Mouse (Mus musculus): ENCODE data around the gene Upk1a. TPM values are rescaled to one million over a fixed set of nuclear protein-coding genes. Genes with fewer than 3 reads are reported as not detected.
A peak's percentile ranks its signal among the peaks of the same experiment; 100 is the strongest.

The Upk1a gene
- polyA plus RNA-seq, 1 experiment from 2014 or later: 2.0 TPM

DNA sequence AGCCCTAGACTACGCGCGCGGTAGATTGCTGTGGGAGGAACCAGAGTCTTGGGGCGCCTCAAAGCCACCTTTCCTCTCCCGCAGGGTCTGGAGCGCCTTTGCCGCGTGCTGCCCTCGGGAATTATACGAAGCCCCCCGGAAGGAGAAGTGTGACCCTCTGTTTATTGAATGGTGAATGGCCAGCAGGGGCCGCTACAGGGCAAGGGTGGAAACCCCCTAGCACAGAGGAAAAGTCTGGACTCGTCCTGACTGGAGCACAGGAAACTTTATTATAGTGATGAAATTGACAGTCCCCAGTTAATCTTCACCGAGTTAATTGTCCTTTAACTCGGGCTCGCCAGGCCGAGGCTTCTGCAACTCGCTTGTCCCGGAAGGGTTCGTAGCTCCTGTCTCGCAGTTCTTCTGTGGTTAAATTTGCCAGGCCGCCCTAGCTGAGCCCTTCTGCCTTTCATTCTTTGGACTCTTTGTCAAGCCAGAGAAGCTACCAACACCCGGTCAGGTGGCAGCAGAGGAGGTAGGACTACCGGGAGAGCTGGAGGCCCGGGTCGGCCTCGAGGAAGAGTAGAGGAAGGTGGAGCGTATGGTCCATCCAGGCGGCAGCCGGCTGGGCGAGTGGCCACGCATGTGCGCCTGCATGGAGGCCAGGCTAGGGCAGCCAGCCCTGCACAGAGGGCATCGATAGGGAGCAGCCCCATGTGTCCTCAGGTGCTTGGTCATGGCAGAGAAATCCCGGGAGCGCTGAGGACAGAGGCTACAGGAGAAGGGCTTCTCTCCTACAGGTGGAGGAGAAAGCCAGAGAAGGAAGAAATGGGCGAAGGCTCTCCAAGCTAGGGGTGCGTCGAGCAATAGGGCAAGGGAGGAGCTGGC is 23.0 kb downstream of the Upk1a start:
- peak overlapping the region; percentile 92 for H3K27ac ChIP-seq
- peaks cover 22% of the 10 kb centered on the region for H3K36me3 ChIP-seq
- ATAC-seq (ENCODE audit: insufficient number of reproducible peaks, insufficient read depth, low FRiP score, low TSS enrichment, low read depth): peak; percentile 64
- peak overlapping the region; percentile 94 for H3K4me2 ChIP-seq
- H3K4me3 ChIP-seq (replicated peaks): peak overlapping the region; percentile 99
- peaks cover 20% of the 10 kb centered on the region for H3K4me1 ChIP-seq (replicated peaks)
- no peaks in the 10 kb centered on the region for H3K9me3 ChIP-seq
- H3K9ac ChIP-seq (replicated peaks): peak overlapping the region; percentile 51
- WGBS: 28% methylated on average over 40 of the region's 40 CpGs
- no peaks in the 10 kb centered on the region for H3K27me3 ChIP-seq

DNA sequence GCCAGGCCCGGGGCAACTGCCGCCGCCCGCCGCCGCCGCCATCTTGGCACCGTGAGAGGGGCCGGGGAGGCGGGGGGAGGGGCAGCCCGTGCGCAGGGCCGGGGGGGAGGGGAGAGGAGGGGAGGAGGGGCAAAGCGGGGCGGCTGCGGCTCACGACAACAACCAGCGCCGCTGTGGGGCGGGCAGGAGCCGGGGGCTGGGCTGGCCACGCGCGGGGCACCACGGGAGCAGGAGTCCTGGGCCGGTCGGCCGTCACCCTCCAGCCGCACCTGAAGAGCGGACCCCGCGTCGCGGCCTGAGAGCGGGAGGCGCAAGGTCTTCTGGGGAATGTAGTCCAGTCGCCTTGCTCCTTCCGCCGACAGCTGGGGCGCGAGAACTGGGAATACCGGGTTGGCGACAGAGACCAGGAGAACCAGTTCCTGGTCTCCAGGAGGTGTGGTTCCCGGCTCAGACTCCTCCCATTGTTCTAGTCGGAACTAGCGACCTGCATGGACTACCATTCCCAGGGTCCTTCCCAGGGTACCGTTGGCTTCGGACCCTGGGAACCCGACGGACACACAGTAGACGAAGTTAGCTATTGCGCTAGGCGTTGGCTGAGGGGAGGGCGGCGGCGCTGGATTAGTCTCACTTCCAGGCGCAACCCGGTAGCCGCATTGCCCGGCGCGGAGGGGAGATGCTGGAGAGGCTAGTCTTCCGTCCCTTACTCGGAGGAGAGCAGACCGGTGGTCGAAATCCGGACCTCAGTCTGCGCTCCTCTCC is 23.8 kb downstream of the Upk1a start, which contains the start of gene Kmt2b:
TSS of gene Kmt2b (minus strand) at position 51 of the 759 bp plus-strand sequence.
- peak within 1 kb of the TSS; percentile 99 for H3K4me3 ChIP-seq (replicated peaks)
- H3K27ac ChIP-seq: peak within 1 kb of the TSS; percentile 92
- WGBS: under 1% methylated on average over 56 of the region's 68 CpGs
- peaks cover 20% of the 10 kb centered on the region for H3K4me1 ChIP-seq (replicated peaks)
- H3K9me3 ChIP-seq: no peaks in the 10 kb centered on the region
- H3K27me3 ChIP-seq: no peaks in the 10 kb centered on the region
- ATAC-seq (ENCODE audit: insufficient number of reproducible peaks, insufficient read depth, low FRiP score, low TSS enrichment, low read depth): peak; percentile 96
- peak within 1 kb of the TSS; percentile 98 for H3K9ac ChIP-seq (replicated peaks)
- H3K4me2 ChIP-seq: peak within 1 kb of the TSS; percentile 94
- peaks cover 30% of the 10 kb centered on the region for H3K36me3 ChIP-seq

DNA sequence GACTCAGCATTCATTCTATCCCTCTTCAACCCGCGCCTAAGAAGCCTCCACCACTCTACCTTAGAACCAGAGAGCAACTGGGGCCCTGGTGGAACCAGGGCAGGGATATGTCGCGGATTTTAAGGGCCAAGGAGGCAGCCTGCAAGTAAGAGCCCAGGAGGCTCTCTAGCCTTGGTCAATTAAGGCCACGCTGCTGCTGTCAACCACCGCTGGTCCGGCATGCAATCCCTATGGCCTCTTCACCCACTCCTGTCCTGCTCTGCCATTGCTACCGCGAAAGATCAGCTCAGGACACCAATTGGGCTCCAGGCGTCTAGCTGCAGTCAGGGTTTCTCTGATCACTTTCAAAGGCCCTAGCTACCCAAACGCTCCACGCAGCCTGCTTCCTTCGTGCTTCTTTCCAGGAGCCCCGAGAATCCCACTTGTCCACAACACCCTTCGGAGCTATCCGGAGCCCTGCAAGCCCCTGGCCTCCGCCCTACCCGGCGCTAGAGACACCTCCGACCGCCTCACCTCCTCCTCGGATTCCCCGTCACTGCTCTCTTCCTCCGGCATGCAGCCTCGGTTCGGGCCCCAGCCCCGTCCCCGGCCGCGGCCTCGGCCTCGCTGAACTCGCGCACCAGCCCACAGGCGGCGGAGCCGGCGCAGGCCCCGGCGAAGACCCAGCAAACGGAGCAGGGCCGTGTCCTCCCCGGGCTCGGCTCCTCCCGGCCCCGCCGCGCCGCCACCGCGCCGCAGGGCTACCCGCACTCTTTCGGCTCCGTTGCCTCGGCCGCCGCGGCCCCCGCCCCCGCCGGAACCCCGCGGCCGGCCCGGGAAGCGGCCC is 24.6 kb downstream of the Upk1a start:
- peak overlapping the region; percentile 94 for H3K4me2 ChIP-seq
- H3K9ac ChIP-seq (replicated peaks): peak overlapping the region; percentile 98
- no peaks in the 10 kb centered on the region for H3K27me3 ChIP-seq
- ATAC-seq (ENCODE audit: insufficient number of reproducible peaks, insufficient read depth, low FRiP score, low TSS enrichment, low read depth): peak; percentile 20
- peaks cover 20% of the 10 kb centered on the region for H3K4me1 ChIP-seq (replicated peaks)
- H3K9me3 ChIP-seq: no peaks in the 10 kb centered on the region
- H3K27ac ChIP-seq: peak overlapping the region; percentile 92
- under 1% methylated on average over 56 of the region's 67 CpGs for WGBS
- H3K4me3 ChIP-seq (replicated peaks): peak overlapping the region; percentile 99
- peaks cover 38% of the 10 kb centered on the region for H3K36me3 ChIP-seq

DNA sequence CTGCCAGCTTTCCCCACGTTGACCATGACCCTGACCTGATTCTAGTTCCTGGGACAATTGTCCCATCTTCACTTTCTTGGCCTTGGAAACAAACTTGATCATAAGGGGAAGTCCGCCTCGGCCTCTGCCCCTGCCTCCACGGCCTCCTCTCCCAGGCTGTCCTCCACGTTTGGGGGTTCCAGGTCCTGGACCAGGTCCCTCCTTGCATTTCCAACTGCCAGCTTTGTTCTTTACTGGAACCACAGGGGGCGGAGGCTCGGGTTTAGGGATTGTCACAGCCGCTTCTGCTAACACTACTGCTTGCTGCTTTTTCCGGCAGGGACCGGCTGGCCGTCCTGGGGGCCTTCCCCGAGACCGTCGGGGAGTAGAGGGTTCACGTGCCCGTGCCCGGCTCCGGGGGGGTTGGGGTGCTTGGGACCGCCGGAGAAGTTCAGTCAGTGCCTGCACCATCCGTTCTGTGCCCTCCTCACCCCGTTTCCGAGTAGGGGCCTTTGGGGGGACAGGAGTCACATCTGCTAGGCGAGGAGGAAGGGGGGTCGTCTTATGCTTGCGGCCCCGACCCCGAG is 26.1 kb downstream of the Upk1a start:
- peak overlapping the region; percentile 98; the same call in 1 of the 2 replicates for H3K9ac ChIP-seq (replicated peaks)
- H3K36me3 ChIP-seq: peaks cover 53% of the 10 kb centered on the region
- no peak for ATAC-seq (ENCODE audit: insufficient number of reproducible peaks, insufficient read depth, low FRiP score, low TSS enrichment, low read depth)
- 90% methylated on average over 28 of the region's 28 CpGs for WGBS
- H3K9me3 ChIP-seq: no peaks in the 10 kb centered on the region
- peak overlapping the region; percentile 94 for H3K4me2 ChIP-seq
- no peaks in the 10 kb centered on the region for H3K27me3 ChIP-seq
- H3K4me1 ChIP-seq (replicated peaks): peaks cover 20% of the 10 kb centered on the region
- no peak overlapping the region for H3K27ac ChIP-seq
- no peak overlapping the region for H3K4me3 ChIP-seq (replicated peaks)

DNA sequence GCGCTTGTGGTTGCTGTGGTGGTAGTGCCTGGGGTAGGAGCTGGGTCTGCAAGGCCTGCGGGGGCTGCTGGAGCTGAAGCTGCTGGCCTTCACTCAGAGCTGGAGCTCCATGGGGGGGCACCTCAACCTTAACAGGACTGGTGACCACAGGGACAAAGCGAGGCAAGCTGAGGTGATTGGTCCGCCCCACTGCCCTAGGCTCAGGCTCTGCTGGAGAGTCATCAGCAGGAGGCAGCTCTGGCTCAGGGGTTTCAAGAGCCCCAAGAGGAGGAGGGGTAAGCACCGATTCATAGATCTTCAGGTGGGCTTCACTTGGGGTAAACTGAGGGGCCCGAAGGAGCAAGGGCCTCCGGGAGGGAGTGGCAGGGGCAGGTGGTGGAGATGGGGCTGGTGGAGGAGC is 27.5 kb downstream of the Upk1a start:
- no peak for ATAC-seq (ENCODE audit: insufficient number of reproducible peaks, insufficient read depth, low FRiP score, low TSS enrichment, low read depth)
- no peak overlapping the region for H3K4me3 ChIP-seq (replicated peaks)
- peaks cover 20% of the 10 kb centered on the region for H3K4me1 ChIP-seq (replicated peaks)
- H3K9me3 ChIP-seq: no peaks in the 10 kb centered on the region
- over 99% methylated on average over 7 of the region's 7 CpGs for WGBS
- H3K27me3 ChIP-seq: no peaks in the 10 kb centered on the region
- H3K9ac ChIP-seq (replicated peaks): no peak overlapping the region
- H3K27ac ChIP-seq: no peak overlapping the region
- peaks cover 67% of the 10 kb centered on the region for H3K36me3 ChIP-seq
- H3K4me2 ChIP-seq: no peak overlapping the region

DNA sequence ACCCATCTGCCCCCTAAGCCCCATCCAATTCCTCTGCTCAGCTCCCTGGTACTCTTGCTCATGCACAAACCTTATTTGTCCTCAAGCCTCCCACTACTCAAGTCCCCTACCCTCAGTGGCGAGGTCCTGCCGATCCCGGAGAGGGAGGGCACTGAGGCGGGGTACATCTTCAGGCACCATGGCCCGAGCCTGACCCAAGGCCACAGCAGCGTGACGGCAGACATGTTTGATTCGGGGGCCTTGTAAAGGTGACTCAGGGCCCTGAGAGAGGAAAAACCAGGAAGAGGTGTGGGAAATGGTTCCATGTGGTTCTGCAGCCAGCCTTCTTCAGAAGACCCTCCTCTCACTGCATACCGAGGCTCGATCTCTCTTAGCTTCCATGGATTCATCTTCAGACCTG is 28.3 kb downstream of the Upk1a start:
- Histone ChIP-seq H3K9ac (replicated peaks) (no peak overlapping the region), H3K36me3 (peaks cover 75% of the 10 kb centered on the region), H3K9me3 (no peaks in the 10 kb centered on the region), H3K4me1 (replicated peaks) (peaks cover 14% of the 10 kb centered on the region), H3K27ac (no peak overlapping the region), H3K27me3 (no peaks in the 10 kb centered on the region), H3K4me2 (no peak overlapping the region), H3K4me3 (replicated peaks) (no peak overlapping the region)
- ATAC-seq (ENCODE audit: insufficient number of reproducible peaks, insufficient read depth, low FRiP score, low TSS enrichment, low read depth): no peak
- 94% methylated on average over 10 of the region's 10 CpGs for WGBS

DNA sequence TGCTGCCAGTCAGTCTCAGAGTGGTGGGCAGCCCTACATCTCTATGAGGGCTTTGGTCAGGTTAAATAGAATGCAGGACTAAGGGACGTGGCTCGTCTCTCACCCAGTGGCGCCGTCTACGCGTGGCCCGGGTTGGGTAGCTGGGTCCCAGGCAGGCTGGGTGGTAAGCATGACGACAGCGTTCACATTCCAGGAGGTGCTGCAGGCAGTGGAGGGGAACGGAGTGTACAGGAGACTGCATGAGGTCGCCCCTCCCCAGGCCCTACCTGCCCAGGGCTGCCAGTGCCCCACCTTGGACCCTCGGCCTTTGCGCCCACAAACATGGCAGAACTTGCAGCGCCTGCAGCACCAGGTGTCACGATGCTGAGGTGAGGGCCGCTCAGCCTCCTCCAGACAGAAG is 31.1 kb downstream of the Upk1a start:
- Histone ChIP-seq H3K4me1 (replicated peaks) (peaks cover 2% of the 10 kb centered on the region; the same call in 1 of the 2 replicates), H3K27me3 (no peaks in the 10 kb centered on the region), H3K4me2 (no peak overlapping the region), H3K36me3 (peaks cover 100% of the 10 kb centered on the region), H3K9me3 (no peaks in the 10 kb centered on the region), H3K4me3 (replicated peaks) (no peak overlapping the region), H3K9ac (replicated peaks) (no peak overlapping the region), H3K27ac (no peak overlapping the region)
- no peak for ATAC-seq (ENCODE audit: insufficient number of reproducible peaks, insufficient read depth, low FRiP score, low TSS enrichment, low read depth)
- WGBS: 98% methylated on average over 16 of the region's 16 CpGs

DNA sequence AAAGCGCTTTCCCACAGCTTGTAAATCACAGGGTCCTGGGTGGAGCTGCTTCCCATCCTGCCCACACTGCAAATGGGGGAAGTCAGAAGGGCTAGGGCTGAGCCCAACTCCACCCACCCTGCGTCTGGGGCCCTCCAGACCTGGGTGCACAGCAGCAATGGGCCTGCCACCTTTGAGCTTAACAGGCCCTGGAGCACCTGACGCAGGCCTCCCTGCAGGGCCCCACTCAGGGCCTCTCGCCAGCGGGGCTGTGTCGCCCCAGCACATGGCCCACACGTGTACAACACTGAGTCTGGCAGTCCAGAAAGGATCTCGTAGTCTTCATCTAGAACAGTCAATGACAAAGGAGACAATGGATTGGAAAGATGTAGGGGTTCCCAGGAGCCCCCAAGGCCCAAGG is 32.7 kb downstream of the Upk1a start:
- Histone ChIP-seq H3K4me3 (replicated peaks) (no peak overlapping the region), H3K27me3 (no peaks in the 10 kb centered on the region), H3K9me3 (no peaks in the 10 kb centered on the region), H3K4me1 (replicated peaks) (no peaks in the 10 kb centered on the region), H3K4me2 (no peak overlapping the region), H3K27ac (no peak overlapping the region), H3K9ac (replicated peaks) (no peak overlapping the region), H3K36me3 (peaks cover 100% of the 10 kb centered on the region)
- 91% methylated on average over 8 of the region's 8 CpGs for WGBS
- ATAC-seq (ENCODE audit: insufficient number of reproducible peaks, insufficient read depth, low FRiP score, low TSS enrichment, low read depth): no peak

DNA sequence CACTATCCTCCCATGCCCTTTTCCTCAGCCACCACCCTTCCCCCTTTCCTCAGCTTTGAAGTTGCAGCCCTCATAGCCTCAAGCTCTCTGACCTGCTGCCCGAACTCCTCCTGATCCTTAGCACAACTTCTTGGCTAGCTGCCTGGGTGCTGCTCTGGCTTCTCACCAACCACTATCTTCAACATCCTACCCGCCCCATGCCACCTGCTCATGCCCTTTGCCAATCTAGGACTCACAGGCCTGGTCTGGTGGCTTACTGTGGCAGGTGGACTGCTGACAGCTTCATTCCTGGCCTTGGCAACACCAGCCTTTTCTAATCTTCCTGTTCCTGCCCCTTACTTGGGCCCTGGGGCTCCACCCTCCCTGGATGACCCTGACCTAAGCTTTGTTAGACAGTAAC is 39.7 kb downstream of the Upk1a start:
- no peak overlapping the region for H3K9ac ChIP-seq (replicated peaks)
- H3K27ac ChIP-seq: no peak overlapping the region
- WGBS: 78% methylated on average over 2 of the region's 2 CpGs
- no peaks in the 10 kb centered on the region for H3K4me1 ChIP-seq (replicated peaks)
- H3K9me3 ChIP-seq: no peaks in the 10 kb centered on the region
- no peak for ATAC-seq (ENCODE audit: insufficient number of reproducible peaks, insufficient read depth, low FRiP score, low TSS enrichment, low read depth)
- no peak overlapping the region for H3K4me2 ChIP-seq
- H3K36me3 ChIP-seq: peaks cover 100% of the 10 kb centered on the region
- no peak overlapping the region for H3K4me3 ChIP-seq (replicated peaks)
- H3K27me3 ChIP-seq: no peaks in the 10 kb centered on the region

DNA sequence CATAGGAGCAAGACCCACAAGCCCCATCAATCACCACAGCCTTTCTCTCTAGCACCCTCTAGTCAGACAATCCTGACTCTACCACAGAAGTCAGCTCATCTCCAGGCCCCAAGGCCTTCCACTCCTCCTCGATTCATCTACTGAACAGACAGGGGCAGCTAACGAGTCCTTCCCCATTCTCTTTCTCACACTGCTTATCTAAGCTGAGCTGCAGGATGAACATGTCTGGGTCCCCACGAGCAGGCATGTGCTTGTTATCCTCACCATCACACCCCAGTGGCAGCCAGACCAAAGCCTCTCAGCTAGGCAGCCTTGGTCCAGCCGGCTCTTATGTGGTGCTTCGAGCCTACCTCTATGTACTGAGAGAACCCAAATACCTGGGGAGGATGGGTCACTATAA is 40.3 kb downstream of the Upk1a start:
- no peak overlapping the region for H3K4me2 ChIP-seq
- no peak overlapping the region for H3K9ac ChIP-seq (replicated peaks)
- H3K36me3 ChIP-seq: peaks cover 97% of the 10 kb centered on the region
- H3K4me3 ChIP-seq (replicated peaks): no peak overlapping the region
- no peaks in the 10 kb centered on the region for H3K27me3 ChIP-seq
- no peak for ATAC-seq (ENCODE audit: insufficient number of reproducible peaks, insufficient read depth, low FRiP score, low TSS enrichment, low read depth)
- no peaks in the 10 kb centered on the region for H3K4me1 ChIP-seq (replicated peaks)
- H3K27ac ChIP-seq: no peak overlapping the region
- no peaks in the 10 kb centered on the region for H3K9me3 ChIP-seq
- WGBS: 92% methylated on average over 5 of the region's 5 CpGs
